9 mouse cellular contexts compared by ENCODE assay signal in genomic region chr11:70561937-70562286, GRCm38 (mm10). TPM values are rescaled to one million over a fixed set of nuclear protein-coding genes. Genes with fewer than 3 reads are reported as not detected.
DNase-seq lines count a peak whose midpoint lies in the region; ATAC-seq lines count a peak whose summit lies in the region.
"Had no signal": no experiment of that assay in that cellular context is flagged by ENCODE, and none has a peak within 500 bp of the region (broad histone marks: within the 10 kb centered on the region; RNA-seq: fewer than 3 reads in every experiment).

No protein-coding gene starts in this region.

- peak overlapping the region; percentile 92 for H3K4me3 ChIP-seq in heart, embryonic 11.5 days (ENCODE audit: low read depth, low read length)
- H3K4me3 ChIP-seq in forebrain, embryonic 14.5 days (ENCODE audit: low read depth, low read length): peak overlapping the region; percentile 91
- H3K4me3 ChIP-seq in liver, embryonic 15.5 days (replicated peaks): peak overlapping the region; percentile 89

- no peak for ATAC-seq in heart, embryonic 11.5 days (replicated peaks; ENCODE audit: insufficient number of reproducible peaks, low FRiP score, low TSS enrichment)
- no peak; the same call in 1 of the 2 replicates for ATAC-seq in forebrain, embryonic 14.5 days
- ATAC-seq in liver, embryonic 15.5 days (ENCODE audit: insufficient read depth): no peak

- WGBS in heart, embryonic 11.5 days (ENCODE audit: insufficient replicate concordance): 4% methylated on average over 2 of the region's 2 CpGs
- whole genome bisulfite sequencing in forebrain, embryonic 14.5 days: 5% methylated on average over 2 of the region's 2 CpGs
- WGBS in liver, embryonic 15.5 days (ENCODE audit: insufficient replicate concordance): 3% methylated on average over 2 of the region's 2 CpGs

- no peaks in the 10 kb centered on the region for H3K9me3 ChIP-seq in heart, embryonic 11.5 days (replicated peaks; ENCODE audit: control insufficient read depth, low read length)
- H3K9me3 ChIP-seq in forebrain, embryonic 14.5 days (replicated peaks; ENCODE audit: control insufficient read depth, low read length): no peaks in the 10 kb centered on the region
- no peaks in the 10 kb centered on the region for H3K9me3 ChIP-seq in liver, embryonic 15.5 days (replicated peaks)

- H3K4me2 ChIP-seq in heart, embryonic 11.5 days: peak overlapping the region; percentile 76
- peak overlapping the region; percentile 86 for H3K4me2 ChIP-seq in forebrain, embryonic 14.5 days (ENCODE audit: low read length)
- peak overlapping the region; percentile 99 for H3K4me2 ChIP-seq in liver, embryonic 15.5 days

- no peak overlapping the region for H3K27ac ChIP-seq in heart, embryonic 11.5 days (ENCODE audit: low read depth, low read length)
- H3K27ac ChIP-seq in forebrain, embryonic 14.5 days (ENCODE audit: low read depth, low read length): peak overlapping the region; percentile 68
- peak overlapping the region; percentile 75 for H3K27ac ChIP-seq in liver, embryonic 15.5 days (replicated peaks)

- H3K36me3 ChIP-seq in heart, embryonic 11.5 days (ENCODE audit: control insufficient read depth, insufficient read depth, low read length): peaks cover 8% of the 10 kb centered on the region
- no peaks in the 10 kb centered on the region for H3K36me3 ChIP-seq in forebrain, embryonic 14.5 days (ENCODE audit: control insufficient read depth, insufficient read depth, low read length)
- 0 out of 2 replicates have a peak, but pooled peaks cover 9% of the 10 kb centered on the region for H3K36me3 ChIP-seq in liver, embryonic 15.5 days (replicated peaks)

- H3K4me1 ChIP-seq in heart, embryonic 11.5 days (ENCODE audit: control insufficient read depth, insufficient read depth, low read length): peaks cover 10% of the 10 kb centered on the region
- H3K4me1 ChIP-seq in forebrain, embryonic 14.5 days (ENCODE audit: control insufficient read depth, insufficient read depth, low read length): peaks cover 9% of the 10 kb centered on the region; the same call in 1 of the 2 replicates
- H3K4me1 ChIP-seq in liver, embryonic 15.5 days (replicated peaks): peaks cover 56% of the 10 kb centered on the region

- DNase-seq in heart, postnatal 14 days: no peak
- DNase-seq in CD4-positive helper T cell, adult 2 months (ENCODE audit: low read depth, low spot score): peak; percentile 21
- DNase-seq in forebrain, embryonic 14.5 days (ENCODE audit: low spot score): no peak
- no peak for DNase-seq in cerebellum, adult 9-11 months
- no peak for DNase-seq in thymus, postnatal 4 days
- DNase-seq in right cerebral cortex, postnatal 10 days (ENCODE audit: low spot score in 2 of 2): no peak

- peak overlapping the region; percentile 90; the same call in 1 of the 2 replicates for H3K9ac ChIP-seq in heart, embryonic 11.5 days (ENCODE audit: low read depth, low read length)
- peak overlapping the region; percentile 92 for H3K9ac ChIP-seq in forebrain, embryonic 14.5 days (ENCODE audit: low read length)
- H3K9ac ChIP-seq in liver, embryonic 15.5 days: 0 out of 2 replicates have a peak overlapping the region, but pooled peaks have one; percentile 79

- intact Hi-C loops in heart, postnatal 14 days (cut with DNase I): loop anchor here (2.0 kb wide), 1 partner anchor 43 kb away; no protein-coding TSS in a partner anchor

- H3K27me3 ChIP-seq in heart, embryonic 11.5 days (ENCODE audit: control insufficient read depth, insufficient read depth, low read length): no peaks in the 10 kb centered on the region
- no peaks in the 10 kb centered on the region for H3K27me3 ChIP-seq in forebrain, embryonic 14.5 days (replicated peaks; ENCODE audit: control insufficient read depth, insufficient read depth, low read length)
- H3K27me3 ChIP-seq in liver, embryonic 15.5 days: no peaks in the 10 kb centered on the region

RNA-seq across cellular contexts. Expression of gene Mink1, which starts 0.8 kb away (rescaled TPM):
- 15.1 and 16.1 TPM in 2 replicates for polyA plus RNA-seq in heart, embryonic 11.5 days (2014; fragmentation: Nextera tagmentation; extraction: Ambion mirVana)
- 10 to 100 TPM; 42.2 to 44.1 TPM for total RNA-seq in heart, postnatal 14 days (2021)
- polyA plus RNA-seq in forebrain, embryonic 14.5 days (2014; fragmentation: Nextera tagmentation; extraction: Ambion mirVana): 10.4 and 13.6 TPM in 2 replicates
- 4.9 and 6.2 TPM in 2 replicates for polyA plus RNA-seq in liver, embryonic 15.5 days (2015; fragmentation: Nextera tagmentation; extraction: Ambion mirVana)

RNA-seq across cellular contexts. Expression of gene Pld2, which starts 22.0 kb away (rescaled TPM):
- 7.4 and 8.6 TPM in 2 replicates for polyA plus RNA-seq in heart, embryonic 11.5 days (2014; fragmentation: Nextera tagmentation; extraction: Ambion mirVana)
- 1 to 10 TPM; 7.7 to 8.4 TPM for total RNA-seq in heart, postnatal 14 days (2021)
- 4.8 and 5.8 TPM in 2 replicates for polyA plus RNA-seq in forebrain, embryonic 14.5 days (2014; fragmentation: Nextera tagmentation; extraction: Ambion mirVana)
- polyA plus RNA-seq in liver, embryonic 15.5 days (2015; fragmentation: Nextera tagmentation; extraction: Ambion mirVana): 1.8 TPM in 2 replicates

RNA-seq across cellular contexts. Expression of gene Gm40193, which starts 29.2 kb away (rescaled TPM):
- polyA plus RNA-seq in heart, embryonic 11.5 days (2014; fragmentation: Nextera tagmentation; extraction: Ambion mirVana): not detected in 2 replicates
- total RNA-seq in heart, postnatal 14 days (2021): not detected
- not detected in 2 replicates for polyA plus RNA-seq in forebrain, embryonic 14.5 days (2014; fragmentation: Nextera tagmentation; extraction: Ambion mirVana)
- not detected in 2 replicates for polyA plus RNA-seq in liver, embryonic 15.5 days (2015; fragmentation: Nextera tagmentation; extraction: Ambion mirVana)
- polyA plus RNA-seq: CD4-positive, CD25-positive, alpha-beta regulatory T cell, adult 4 months had no signal

RNA-seq across cellular contexts. Expression of gene Psmb6, which starts 36.7 kb away (rescaled TPM):
- polyA plus RNA-seq in heart, embryonic 11.5 days (2014; fragmentation: Nextera tagmentation; extraction: Ambion mirVana): 684 and 701 TPM in 2 replicates
- 100 to 1,000 TPM; 231 to 238 TPM for total RNA-seq in heart, postnatal 14 days (2021)
- 841 and 1,034 TPM in 2 replicates for polyA plus RNA-seq in forebrain, embryonic 14.5 days (2014; fragmentation: Nextera tagmentation; extraction: Ambion mirVana)
- 316 and 337 TPM in 2 replicates for polyA plus RNA-seq in liver, embryonic 15.5 days (2015; fragmentation: Nextera tagmentation; extraction: Ambion mirVana)

RNA-seq across cellular contexts. Expression of gene Gltpd2, which starts 42.9 kb away (rescaled TPM):
- polyA plus RNA-seq in heart, embryonic 11.5 days (2014; fragmentation: Nextera tagmentation; extraction: Ambion mirVana): 0.84 TPM in 1 of 2 replicates, not detected in the other
- total RNA-seq in heart, postnatal 14 days (2021): not detected
- 0.42 TPM in 1 of 2 replicates, not detected in the other for polyA plus RNA-seq in forebrain, embryonic 14.5 days (2014; fragmentation: Nextera tagmentation; extraction: Ambion mirVana)
- 31.9 and 36.3 TPM in 2 replicates for polyA plus RNA-seq in liver, embryonic 15.5 days (2015; fragmentation: Nextera tagmentation; extraction: Ambion mirVana)
- polyA plus RNA-seq: CD4-positive, CD25-positive, alpha-beta regulatory T cell, adult 4 months had no signal
